Mouse (Mus musculus) mouse embryonic stem cell (cell line): Measurements from ENCODE around the gene C2cd5.

Source experiments
- in situ Hi-C, 2 experiments: fragments of 300-500 bp; cut with MboI; formaldehyde crosslinking; loops; 1 replicate in 1 of 2; 3 replicates in 1 of 2; pipeline ENCODE4 v1.14.3; 2019 to 2020; ENCODE audit warnings: low sequenced_read_pairs in 2 of 2, low pct_unique_long_range_greater_than_20kb in 1 of 2, mixed read lengths in 1 of 2; ENCODE audit not compliant: unreplicated experiment in 1 of 2

The C2cd5 gene

DNA sequence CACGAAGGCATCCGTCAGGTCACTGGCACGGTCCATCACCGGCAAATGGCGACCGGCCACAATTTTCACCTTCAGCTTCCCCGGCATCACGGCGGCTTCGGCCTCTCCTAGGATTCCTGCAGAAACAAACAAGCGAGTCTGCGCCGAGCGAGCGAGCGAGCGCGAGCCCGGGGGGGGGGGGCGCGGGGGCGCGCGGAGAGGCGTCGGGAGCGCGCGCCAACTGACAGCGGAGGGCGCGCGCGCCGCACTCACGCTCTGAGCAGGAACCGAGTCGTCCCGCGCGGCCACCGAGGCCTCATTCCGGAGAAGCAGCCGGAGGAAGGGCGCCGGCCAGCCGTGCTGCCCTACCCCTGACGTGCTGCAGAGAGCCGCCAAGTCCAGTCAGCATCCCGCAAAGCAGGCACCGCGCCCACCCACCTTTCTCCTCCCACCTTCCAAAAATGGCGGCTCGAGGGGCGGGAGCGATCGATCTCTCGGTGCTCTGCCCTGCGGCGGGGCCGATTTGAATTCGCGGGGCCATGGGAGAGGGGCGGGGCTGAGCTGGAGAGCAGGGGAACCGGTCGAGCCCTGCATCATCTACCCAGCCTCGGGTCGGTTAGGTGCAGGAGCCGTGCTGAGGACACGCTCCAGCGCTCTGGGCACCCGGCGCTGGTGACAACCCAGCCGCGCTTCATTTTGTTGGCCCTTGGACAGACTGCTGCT, at the start of gene C2cd5:
Gene C2cd5 (minus strand): TSS at position 461 of the 702 bp plus-strand sequence.
- in situ Hi-C loops, result loop anchor here in 1 of 2 experiments (5.0 to 10.0 kb wide), 2 partner anchors 63 to 115 kb away; no protein-coding TSS in a partner anchor

DNA sequence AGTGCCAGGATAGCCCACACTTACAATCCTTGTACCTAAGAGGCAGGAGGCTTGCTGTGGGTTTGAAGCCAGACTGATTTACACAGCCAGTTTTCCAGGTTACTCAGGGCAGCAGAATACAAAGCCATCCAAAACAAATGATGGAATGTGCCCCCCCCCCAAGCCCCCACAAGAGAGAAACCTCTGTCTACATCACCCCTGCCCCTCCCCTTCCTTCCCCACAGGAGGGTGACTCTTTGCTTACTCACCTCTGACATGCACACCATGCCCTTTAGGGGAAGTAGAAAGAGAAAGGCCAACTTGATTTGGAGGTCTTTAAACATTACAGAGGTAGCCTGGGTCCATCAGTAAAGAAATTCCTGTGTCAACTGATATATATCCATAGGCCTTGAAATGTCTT, 48.9 kb upstream of the C2cd5 start:
- in situ Hi-C loops, result loop anchor here in 1 of 2 experiments (25.0 kb wide), 1 partner anchor 637 kb away; the partner anchor contains the start of gene Ldhb

DNA sequence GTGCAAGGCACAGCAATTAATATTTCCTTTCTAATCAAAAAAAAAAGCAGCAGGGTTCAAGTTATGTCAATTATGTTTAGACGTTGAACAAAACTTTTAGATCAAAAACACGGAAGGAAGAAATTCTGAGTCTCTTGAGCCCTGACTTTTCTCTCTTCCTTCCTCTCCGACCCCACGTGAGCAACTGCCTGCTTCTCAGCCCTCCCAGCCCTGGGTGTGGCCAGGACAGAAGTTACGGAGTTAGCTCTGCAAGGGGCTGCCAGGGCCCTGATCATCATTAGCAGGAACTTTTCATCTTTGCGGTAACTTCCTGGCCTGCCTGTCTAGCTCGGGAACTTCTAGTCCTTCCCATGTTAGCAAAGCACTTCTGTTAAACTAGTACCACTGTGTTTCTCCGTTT, 46.8 kb upstream of the C2cd5 start:
- in situ Hi-C loops, result loop anchor here in 1 of 2 experiments (25.0 kb wide), 1 partner anchor 634 kb away; the partner anchor contains the start of gene Ldhb

DNA sequence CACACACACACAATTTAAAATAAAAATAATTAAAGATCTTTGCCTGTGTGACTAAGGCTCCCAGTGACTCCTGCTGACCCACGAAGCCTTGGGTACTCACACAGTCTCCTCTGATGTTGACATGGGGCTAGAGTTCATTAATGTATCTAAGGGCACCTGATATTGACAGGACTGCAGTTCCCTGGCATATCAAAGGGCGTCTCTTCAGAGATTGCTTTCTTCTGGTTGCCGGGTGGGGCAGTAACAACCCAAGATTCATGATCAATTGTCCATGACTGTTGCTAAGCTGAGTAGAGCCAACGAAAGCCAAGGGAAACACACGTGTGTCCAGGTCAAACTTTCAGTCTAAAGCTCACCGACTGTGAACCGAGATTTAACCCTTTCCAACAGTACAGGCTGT, 45.1 kb upstream of the C2cd5 start:
- in situ Hi-C loops, result loop anchor here in 1 of 2 experiments (25.0 kb wide), 1 partner anchor 633 kb away; the partner anchor contains the start of gene Ldhb

DNA sequence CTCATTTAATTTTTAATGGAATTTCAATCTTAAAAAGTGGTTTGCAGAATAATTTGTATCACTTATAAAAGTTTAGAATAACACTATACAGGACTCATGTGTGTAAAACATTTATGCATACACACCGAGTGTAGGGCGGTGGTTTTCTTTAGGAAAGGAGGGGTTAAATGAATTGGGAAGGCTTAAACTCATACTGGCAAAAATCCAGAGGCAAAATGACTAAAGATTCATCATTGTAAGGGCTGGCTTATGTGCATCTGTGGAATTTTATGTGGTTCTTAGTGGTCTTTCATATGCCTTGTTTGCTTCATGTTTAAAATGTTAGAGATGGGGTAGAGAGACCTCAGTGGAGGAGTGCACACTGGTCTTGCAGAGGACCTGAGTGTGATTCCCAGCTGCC, 44.6 kb upstream of the C2cd5 start:
- in situ Hi-C loops, result loop anchor here in 1 of 2 experiments (25.0 kb wide), 1 partner anchor 632 kb away; the partner anchor contains the start of gene Ldhb

DNA sequence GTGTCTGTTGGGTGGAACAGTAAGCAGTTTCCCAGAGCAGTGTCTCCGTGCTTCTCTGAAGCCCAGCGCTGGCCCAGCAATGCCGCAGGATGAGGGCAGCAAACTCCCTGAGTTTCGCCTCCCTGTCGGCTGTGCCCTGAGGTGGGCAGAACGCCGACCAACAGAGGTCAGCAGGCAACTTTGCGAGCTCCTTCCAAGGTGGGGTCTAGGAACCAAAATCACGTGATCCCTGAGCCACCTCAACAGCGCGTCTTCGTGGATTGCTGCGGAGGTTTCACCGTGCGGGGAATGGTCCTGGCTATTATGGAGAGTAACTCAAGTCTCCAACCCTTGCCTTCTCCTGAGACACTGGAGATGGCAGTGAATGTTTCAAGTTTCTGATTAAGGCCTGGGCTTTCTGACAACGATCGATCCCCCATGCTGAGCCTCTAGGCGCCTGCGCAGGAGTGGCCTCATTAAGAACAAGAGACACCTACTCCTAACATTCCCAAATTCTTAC, 43.9 kb upstream of the C2cd5 start:
- in situ Hi-C loops, result loop anchor here in 1 of 2 experiments (25.0 kb wide), 1 partner anchor 632 kb away; the partner anchor contains the start of gene Ldhb

DNA sequence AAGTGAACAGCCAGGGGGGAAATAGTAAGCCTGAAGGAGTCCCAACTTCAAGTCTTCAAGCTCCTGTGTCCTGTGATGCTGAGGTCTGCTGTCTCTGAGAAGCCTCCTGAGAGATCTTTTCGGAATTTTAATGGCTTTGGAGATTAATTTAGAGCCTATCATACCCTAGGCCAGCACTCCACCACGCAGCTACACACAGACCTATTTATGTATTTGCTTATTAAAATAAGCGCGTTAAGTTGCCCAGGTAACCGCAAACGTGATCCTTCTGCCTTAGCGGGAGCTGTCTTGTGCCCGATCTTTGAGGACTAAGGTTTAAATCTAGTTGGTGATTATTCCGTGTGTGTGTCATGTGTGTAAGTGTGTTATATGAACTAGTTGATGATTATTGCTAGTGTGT, 43.4 kb upstream of the C2cd5 start:
- in situ Hi-C loops, result loop anchor here in 1 of 2 experiments (25.0 kb wide), 1 partner anchor 631 kb away; the partner anchor contains the start of gene Ldhb

DNA sequence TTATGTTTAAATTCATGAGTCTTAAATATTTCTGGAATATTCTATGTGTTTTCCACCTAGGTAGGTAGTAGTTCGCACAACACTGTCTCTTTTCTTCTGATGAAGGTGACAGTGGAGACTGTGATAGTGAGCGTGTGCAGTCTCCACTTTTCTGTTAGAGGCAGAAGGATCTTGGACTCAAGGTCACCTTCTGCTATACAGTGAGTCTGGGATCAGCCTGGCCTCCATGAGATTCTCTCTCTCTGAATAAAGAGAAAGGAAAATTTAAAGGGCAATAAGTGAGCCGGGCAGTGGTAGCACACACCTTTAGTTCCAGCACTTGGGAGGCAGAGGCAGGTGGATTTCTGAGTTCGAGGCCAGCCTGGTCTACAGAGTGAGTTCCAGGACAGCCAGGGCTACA, 42.9 kb upstream of the C2cd5 start:
- in situ Hi-C loops, result loop anchor here in 1 of 2 experiments (25.0 kb wide), 1 partner anchor 631 kb away; the partner anchor contains the start of gene Ldhb

DNA sequence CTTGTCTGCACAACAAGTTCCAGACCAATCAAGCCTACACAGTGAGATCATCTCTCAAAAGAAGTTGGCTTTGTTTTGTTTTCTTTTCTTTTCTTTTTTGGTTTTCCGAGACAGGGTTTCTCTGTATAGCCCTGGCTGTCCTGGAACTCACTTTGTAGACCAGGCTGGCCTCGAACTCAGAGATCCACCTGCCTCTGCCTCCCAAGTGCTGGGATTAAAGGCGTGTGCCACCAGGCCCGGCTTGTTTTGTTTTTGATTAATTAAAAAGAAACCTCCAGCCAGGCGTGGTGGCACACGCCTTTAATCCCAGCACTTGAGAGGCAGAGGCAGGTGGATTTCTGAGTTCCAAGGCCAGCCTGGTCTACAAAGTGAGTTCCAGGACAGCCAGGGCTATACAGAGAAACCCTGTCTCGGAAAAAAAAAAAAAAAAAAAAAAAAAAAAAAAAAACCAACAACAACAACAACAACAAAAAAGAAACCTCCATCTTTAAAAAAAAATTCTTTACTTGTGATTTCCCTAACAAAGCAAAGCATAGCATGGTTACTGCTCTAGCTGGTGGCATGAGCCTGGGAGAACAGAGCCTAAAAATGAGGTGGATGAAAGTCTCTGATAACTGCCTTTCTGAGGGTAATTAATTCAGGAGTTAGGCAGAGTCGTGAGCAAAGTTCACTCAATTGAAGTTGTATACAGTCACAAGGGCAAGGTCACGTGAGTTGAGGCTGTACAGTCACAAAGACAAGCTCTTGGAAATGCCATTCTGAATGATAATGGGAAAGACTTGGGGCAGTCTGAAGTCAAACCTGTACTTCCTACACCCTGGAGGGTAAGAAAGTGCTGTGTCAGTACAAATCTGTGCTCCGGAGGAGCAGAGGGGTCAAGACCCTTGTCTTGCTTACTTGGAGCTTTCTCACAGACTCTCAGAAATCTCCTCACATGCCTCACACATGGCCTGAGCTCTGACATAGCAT, 42.0 kb upstream of the C2cd5 start:
- in situ Hi-C loops, result loop anchor here in 1 of 2 experiments (25.0 kb wide), 1 partner anchor 630 kb away; the partner anchor contains the start of gene Ldhb

DNA sequence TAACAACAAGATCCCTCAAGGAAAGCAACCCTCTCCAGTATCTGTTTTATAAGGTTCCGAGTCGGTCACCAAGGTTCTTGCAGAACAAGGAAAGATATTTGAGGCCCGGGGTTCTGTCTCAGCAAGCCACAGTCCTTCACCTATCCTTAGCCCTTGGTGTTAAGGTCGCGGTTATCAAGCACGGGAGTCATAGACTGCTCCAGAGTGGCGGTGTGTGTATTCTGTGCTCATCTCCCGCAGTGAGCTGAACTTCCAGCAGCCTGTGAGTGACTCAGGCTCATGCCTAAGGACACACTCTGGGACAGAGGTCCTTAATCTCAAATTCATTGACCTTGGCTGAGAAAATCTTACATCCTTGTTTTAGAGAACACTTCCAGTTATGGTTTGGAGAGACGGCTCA, 40.9 kb upstream of the C2cd5 start:
- in situ Hi-C loops, result loop anchor here in 1 of 2 experiments (25.0 kb wide), 1 partner anchor 629 kb away; the partner anchor contains the start of gene Ldhb

DNA sequence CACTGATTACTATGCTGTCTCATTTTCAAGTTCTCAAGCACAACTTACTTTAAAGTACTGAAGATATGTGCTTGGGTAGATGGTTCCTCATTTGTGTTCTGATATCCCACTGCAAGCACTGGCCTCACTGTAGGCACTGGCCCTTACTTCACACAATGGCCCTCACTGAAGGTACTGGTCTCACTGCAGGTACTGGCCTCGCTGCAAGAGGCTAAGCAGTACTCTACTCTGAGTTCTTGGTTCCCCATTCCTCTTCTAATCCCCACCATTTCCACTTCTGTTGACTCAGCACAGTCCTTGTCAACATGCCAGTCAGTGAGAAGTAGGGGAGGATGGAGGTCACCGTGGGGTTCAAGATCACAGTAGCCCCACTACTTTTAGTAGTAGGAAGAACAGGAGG, 39.5 kb upstream of the C2cd5 start:
- in situ Hi-C loops, result loop anchor here in 1 of 2 experiments (25.0 kb wide), 1 partner anchor 627 kb away; the partner anchor contains the start of gene Ldhb

DNA sequence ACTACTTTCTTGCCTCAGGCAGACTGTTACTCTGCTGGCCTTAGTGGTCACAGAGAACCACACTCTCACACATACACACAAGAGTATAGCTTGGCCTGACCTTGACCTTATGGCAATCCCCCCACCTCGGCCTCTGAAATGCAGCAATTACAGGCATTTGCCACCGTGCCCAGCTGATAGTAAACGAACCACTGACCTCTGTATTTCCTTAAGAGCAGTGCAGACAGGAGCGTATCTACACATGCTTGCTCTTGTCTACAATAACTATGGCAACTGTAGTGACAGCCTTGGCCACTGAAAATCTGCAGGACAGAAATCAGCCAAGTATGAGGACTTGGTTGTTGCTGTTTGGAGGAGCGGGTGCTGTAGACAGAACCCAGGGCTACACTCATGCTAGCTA, 37.4 kb upstream of the C2cd5 start:
- in situ Hi-C loops, result loop anchor here in 1 of 2 experiments (25.0 kb wide), 1 partner anchor 625 kb away; the partner anchor contains the start of gene Ldhb

DNA sequence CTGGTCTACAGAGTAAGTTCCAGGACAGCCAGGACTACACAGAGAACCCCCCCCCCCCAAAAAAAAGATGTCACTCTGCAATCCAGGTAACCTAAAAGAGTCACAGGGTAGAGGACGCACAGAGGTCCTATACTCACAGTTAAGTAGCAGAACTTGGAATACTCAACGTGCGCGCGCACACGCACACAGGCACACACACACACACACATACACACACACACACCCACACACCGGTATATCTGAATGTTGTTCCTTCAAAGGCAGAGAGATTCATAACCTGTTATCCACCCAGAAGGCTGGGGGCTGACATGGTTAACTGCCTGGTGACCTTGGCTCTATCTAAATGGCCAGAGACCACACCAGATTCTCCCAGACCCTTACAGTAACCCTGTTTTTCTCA, 36.7 kb upstream of the C2cd5 start:
- in situ Hi-C loops, result loop anchor here in 1 of 2 experiments (25.0 kb wide), 1 partner anchor 624 kb away; the partner anchor contains the start of gene Ldhb

DNA sequence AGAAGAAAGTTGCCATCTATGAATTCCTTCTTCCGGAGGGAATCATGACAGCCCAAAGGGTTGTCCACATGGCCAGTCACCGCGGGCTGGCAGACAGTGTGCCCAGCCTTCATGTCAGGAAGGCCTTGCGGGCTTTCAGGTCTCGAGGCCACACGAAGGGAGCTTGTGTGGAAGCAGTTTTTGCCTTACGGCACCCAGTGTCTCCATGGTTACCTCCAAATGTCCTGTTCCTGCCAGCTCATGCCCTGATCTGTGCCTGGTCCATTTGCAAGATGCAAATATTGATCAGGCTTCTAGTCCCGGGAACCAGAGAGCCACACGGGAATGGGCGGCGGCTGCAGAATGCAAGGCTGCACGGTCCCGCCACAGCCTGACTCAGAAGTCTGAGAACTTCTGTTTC, 35.2 kb upstream of the C2cd5 start:
- in situ Hi-C loops, result loop anchor here in 1 of 2 experiments (25.0 kb wide), 1 partner anchor 623 kb away; the partner anchor contains the start of gene Ldhb

DNA sequence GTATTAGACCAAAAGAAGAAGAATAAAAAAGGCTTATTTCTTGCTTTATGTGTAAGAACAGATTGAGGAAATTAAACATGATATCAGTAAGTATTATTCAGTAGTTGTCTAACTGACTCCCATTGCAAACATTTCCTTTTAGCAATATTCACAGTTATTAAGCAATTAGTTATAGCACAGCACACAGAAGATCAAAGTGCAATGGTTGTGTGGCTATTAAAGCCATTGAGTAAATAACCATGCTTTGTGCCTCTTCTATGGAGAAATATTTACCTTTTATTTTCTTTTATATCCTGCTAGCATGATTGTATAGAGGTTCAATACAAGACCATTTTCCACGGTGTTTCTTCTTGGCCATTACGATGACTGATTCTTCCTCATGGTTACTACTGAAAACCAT, 33.2 kb upstream of the C2cd5 start:
- in situ Hi-C loops, result loop anchor here in 1 of 2 experiments (25.0 kb wide), 1 partner anchor 621 kb away; the partner anchor contains the start of gene Ldhb

DNA sequence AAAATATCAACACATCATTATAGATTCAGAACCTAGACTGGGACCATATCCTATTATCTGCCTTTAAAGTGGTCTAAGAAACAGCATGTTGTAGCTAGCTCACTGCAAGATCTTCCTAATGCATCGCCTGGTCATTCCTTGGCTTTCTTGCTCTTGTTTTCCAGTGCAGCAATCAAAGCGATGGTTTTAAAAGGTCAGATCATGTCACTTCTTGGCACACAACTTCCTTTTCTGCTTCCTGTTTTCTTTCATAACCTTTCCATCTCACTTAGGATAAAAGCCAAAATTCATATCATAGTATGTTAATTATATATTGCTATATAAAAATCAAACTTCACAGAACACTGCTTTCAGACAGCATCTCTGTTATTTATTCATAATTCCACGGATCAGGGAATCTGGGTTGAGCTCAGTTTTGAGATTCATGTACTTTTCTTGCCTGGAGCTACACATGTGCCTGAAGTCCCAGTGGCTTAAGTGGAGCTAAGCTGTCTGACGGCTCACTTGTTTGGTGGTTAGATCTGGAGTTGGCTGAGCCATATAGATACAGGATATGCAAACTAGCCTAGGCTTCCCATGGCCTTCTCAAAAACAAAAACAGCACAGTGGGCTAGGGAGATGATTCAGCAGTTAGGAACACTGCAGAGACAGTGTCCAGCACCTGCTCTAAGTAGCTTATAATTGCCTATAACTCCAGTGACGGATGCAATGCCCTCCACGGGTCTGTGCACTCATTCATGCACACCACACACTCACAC, 32.1 kb upstream of the C2cd5 start:
- in situ Hi-C loops, result loop anchor here in 1 of 2 experiments (25.0 kb wide), 1 partner anchor 620 kb away; the partner anchor contains the start of gene Ldhb

DNA sequence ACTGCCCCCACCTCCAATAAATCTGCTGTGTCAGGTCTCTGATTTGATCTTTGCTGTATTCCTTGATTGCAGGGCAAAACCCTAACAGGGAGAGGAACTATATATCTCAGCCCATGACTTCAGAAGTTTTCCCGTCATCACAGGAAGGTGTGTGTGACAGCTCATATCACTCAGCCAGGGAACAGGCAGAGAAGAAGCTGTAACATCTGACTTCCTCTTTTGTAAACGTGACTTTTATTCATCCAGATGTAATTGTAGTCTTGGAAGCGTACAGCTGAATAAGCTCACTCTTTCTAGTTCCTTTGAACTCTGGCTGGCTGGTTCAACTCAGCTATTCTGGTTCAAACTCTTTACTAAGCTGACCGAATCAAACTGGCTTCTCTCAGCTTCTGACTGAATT, 30.5 kb upstream of the C2cd5 start:
- in situ Hi-C loops, result loop anchor here in 1 of 2 experiments (25.0 kb wide), 1 partner anchor 618 kb away; the partner anchor contains the start of gene Ldhb
